Mouse (Mus musculus) neural tube, embryonic 14.5 days (tissue): ENCODE measurements at regions not wholly inside any gene's neighbourhood (a gene's known extent, or its start where the extent isn't known, plus 50 kb on each side); places are given as distances from the start of the nearest gene placed in this dataset.

Source experiments
- ATAC-seq: fragments of 200-750 bp; cut with Nextera tagmentation; 2 replicates; pipeline ENCODE4 v1.8.0; 2017; ENCODE audit warnings: low read depth, mild to moderate bottlenecking, moderate TSS enrichment, moderate library complexity
- H3K27ac ChIP-seq: fragments of 300-500 bp; sonication (generic); 2 replicates; pipeline ENCODE4 v1.5.1; 2014; ENCODE audit warnings: low read depth, mild to moderate bottlenecking, control low read depth, low read length, moderate library complexity, mixed read lengths
- H3K27me3 ChIP-seq: fragments of 300-500 bp; sonication (generic); 2 replicates; pipeline ENCODE4 v1.6.1; 2014; ENCODE audit warnings: low read length; ENCODE audit not compliant: control insufficient read depth, insufficient read depth
- H3K36me3 ChIP-seq: fragments of 300-500 bp; sonication (generic); 2 replicates; pipeline ENCODE4 v1.6.1; 2014; ENCODE audit warnings: low read length, mixed read lengths; ENCODE audit not compliant: control insufficient read depth, insufficient read depth
- H3K4me1 ChIP-seq: fragments of 300-500 bp; sonication (generic); 2 replicates; pipeline ENCODE4 v1.6.1; 2014; ENCODE audit warnings: low read length; ENCODE audit not compliant: control insufficient read depth, insufficient read depth
- H3K4me2 ChIP-seq: fragments of 300-500 bp; sonication (generic); 2 replicates; pipeline ENCODE4 v1.6.1; 2014; ENCODE audit warnings: mild to moderate bottlenecking, low read depth, low read length, control low read depth
- H3K4me3 ChIP-seq: fragments of 300-500 bp; sonication (generic); 2 replicates; pipeline ENCODE4 v1.5.1; 2014; ENCODE audit warnings: low read depth, low read length, control low read depth, mixed read lengths
- H3K9ac ChIP-seq: fragments of 300-500 bp; sonication (generic); replicated peaks from 2 replicates; pipeline ENCODE4 v1.6.1; 2014; ENCODE audit warnings: low read depth, mild to moderate bottlenecking, control low read depth, low read length, mixed read lengths
- H3K9me3 ChIP-seq: fragments of 300-500 bp; sonication (generic); 2 replicates; pipeline ENCODE4 v1.6.1; 2016; ENCODE audit warnings: low read length; ENCODE audit not compliant: control insufficient read depth
- WGBS: fragments of 180-500 bp; shearing (Covaris S2); extraction: QIAGEN DNeasy Blood & Tissue Kit; methylation state at CpG from one replicate; pipeline ENCODE4 v1.1.7; 2014; 5-methylcytosine and 5-hydroxymethylcytosine counted together

GRCm38 (mm10) chr16:87067981-87068380 is 286.0 kb upstream of the N6amt1 start:
- 81% methylated on average over 1 of the region's 1 CpGs for WGBS
- Histone ChIP-seq H3K36me3 (no peaks in the 10 kb centered on the region), H3K4me1 (no peaks in the 10 kb centered on the region), H3K27ac (no peak overlapping the region), H3K4me3 (no peak overlapping the region), H3K9ac (no peak overlapping the region), H3K27me3 (no peaks in the 10 kb centered on the region), H3K9me3 (no peaks in the 10 kb centered on the region), H3K4me2 (no peak overlapping the region)
- no peak for ATAC-seq

DNA sequence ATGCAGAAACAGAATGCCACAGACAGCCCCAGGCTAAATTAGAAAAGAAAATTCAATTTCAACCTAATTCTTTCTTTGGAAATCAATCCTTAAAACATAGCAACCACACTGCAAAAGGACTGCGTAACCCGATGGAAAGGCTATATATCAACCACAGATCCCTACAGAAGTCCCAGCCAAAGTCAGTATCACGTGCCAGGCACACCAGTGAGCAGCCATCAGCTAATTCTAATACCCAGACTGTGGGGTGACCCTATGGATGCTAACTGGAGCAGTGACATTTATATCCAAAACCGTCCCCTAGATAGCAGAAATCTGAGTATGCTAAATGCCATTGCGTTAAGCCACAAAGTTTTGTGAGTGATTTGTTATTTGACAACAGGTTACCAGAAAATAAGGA is 286.5 kb upstream of the N6amt1 start:
- Histone ChIP-seq H3K27ac (no peak overlapping the region), H3K4me1 (no peaks in the 10 kb centered on the region), H3K27me3 (no peaks in the 10 kb centered on the region), H3K9me3 (no peaks in the 10 kb centered on the region), H3K9ac (no peak overlapping the region), H3K36me3 (no peaks in the 10 kb centered on the region), H3K4me3 (no peak overlapping the region), H3K4me2 (no peak overlapping the region)
- no peak for ATAC-seq
- WGBS = 75% methylated on average over 5 of the region's 5 CpGs

DNA sequence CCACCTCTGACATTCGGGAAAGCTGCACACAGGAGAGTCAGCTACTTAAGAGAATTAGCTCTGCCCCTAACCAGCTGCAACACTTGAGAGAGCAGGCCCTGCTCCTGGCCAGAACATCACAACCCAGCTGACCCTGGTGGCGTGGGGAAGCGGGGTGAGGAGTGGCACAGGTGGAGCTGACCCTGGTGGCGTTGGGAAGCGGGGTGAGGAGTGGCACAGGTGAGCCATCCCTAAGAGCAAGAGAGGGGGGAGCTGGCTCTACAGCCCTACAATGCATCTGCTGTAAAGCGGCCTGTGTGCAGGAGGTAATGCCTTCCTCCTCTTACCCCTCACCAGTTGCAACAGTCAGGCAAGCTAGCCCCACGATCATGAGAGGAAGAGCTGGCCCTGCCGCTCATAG is 293.5 kb upstream of the N6amt1 start:
- H3K4me3 ChIP-seq = no peak overlapping the region
- H3K27me3 ChIP-seq = no peaks in the 10 kb centered on the region
- no peak overlapping the region for H3K27ac ChIP-seq
- no peaks in the 10 kb centered on the region for H3K9me3 ChIP-seq
- WGBS = 88% methylated on average over 8 of the region's 8 CpGs
- no peaks in the 10 kb centered on the region for H3K36me3 ChIP-seq
- no peaks in the 10 kb centered on the region for H3K4me1 ChIP-seq
- no peak for ATAC-seq
- H3K9ac ChIP-seq = no peak overlapping the region
- no peak overlapping the region for H3K4me2 ChIP-seq

DNA sequence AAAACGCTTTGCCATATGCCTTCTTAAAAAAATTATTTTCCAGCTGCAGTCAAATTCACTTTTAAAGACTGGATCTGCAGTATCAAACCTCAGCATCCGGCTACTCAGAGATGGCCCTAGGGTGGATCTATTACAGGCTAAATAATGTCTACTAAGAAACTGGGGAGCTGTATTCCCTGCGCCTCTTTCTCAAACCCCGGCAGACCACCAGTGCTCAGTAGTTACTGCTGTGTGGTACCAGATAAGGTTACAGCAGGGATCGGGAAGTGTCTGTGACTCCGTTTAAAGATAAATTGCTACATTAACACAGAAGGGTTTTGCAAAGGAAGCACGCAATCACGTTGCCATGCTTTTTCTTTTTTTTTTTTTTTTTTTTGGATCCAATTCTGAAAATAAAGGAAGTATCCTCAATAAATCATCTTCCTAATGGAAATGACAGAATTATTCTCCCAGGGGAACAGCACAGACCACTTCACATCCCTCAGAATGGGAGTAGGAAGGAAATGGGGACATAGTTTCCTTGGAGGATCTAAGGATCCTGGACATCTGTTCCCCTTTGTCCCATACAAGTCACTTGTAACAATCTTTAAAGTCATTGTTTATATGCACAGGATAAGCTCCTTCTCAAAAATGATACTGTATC is 304.1 kb upstream of the N6amt1 start:
- Histone ChIP-seq H3K9ac (no peak overlapping the region), H3K36me3 (no peaks in the 10 kb centered on the region), H3K9me3 (no peaks in the 10 kb centered on the region), H3K27me3 (no peaks in the 10 kb centered on the region), H3K4me2 (no peak overlapping the region), H3K27ac (no peak overlapping the region), H3K4me3 (no peak overlapping the region), H3K4me1 (no peaks in the 10 kb centered on the region)
- ATAC-seq = no peak
- WGBS = 74% methylated on average over 8 of the region's 8 CpGs

DNA sequence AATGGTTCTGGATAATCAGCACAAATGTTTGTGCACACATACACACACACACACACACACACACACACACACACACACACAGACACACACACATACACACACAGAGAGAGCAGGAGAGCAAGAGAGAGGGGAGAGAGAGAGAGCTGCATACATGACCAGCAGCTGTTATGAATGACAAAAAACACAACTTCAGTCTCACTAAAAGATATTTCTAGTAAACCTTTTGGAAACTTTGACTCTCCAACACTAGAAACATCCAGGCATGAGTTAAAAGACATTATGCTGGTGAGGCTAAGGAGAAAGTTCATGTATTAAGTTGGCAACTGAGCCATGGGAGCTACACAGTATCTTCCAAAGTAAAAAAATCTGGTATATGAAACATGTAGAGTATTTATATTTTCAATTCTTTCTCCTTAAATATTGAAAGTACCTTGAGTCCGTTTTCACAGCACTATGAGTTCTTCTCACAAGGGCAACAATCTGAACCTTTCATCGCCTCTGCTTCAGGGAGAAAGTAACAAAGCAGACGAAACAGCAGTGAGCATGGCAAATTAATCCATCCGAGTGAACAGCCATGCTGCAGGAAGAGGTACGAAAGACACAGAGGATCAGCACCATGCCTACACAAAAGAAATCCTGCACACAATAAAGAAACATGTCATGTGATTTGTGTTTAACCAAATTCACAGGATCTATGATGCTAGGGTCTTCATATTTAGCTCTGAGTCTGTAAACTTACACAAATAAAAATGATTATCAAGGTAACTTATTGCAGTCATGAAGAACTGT is 309.0 kb upstream of the N6amt1 start:
- 45% methylated on average over 5 of the region's 5 CpGs for WGBS

GRCm38 (mm10) chr16:87043689-87044088 is 310.3 kb upstream of the N6amt1 start:
- Histone ChIP-seq H3K4me2 (no peak overlapping the region), H3K9ac (no peak overlapping the region), H3K4me3 (no peak overlapping the region), H3K9me3 (no peaks in the 10 kb centered on the region), H3K27me3 (no peaks in the 10 kb centered on the region), H3K36me3 (no peaks in the 10 kb centered on the region), H3K27ac (no peak overlapping the region), H3K4me1 (no peaks in the 10 kb centered on the region)
- ATAC-seq = no peak

More for the DNA sequence above, 309.0 kb upstream of the N6amt1 start:
- H3K4me3 ChIP-seq = no peak overlapping the region
- no peak overlapping the region for H3K27ac ChIP-seq
- H3K27me3 ChIP-seq = no peaks in the 10 kb centered on the region
- ATAC-seq = no peak
- H3K36me3 ChIP-seq = no peaks in the 10 kb centered on the region
- no peak overlapping the region for H3K9ac ChIP-seq
- H3K9me3 ChIP-seq = no peaks in the 10 kb centered on the region
- no peaks in the 10 kb centered on the region for H3K4me1 ChIP-seq
- no peak overlapping the region for H3K4me2 ChIP-seq

DNA sequence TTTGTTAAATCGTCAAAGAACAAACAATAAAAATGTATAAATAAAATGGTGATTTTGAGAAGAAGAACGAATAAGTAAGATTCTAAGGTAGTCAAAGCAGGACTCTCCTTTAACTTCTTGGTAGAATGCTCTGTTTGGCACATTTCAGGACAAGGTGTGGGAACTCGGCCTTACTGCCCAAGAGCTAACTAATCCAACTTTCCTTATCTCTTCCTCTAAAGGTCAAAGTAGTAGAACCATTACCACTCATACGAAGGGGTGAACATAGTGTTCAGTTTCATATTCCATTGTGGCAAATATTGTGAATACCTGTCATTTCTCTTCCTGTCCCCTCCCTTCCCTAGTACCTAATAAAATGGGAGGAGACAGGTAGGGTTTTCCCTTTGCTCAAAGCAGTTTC is 313.6 kb upstream of the N6amt1 start:
- Histone ChIP-seq H3K27ac (no peak overlapping the region), H3K36me3 (no peaks in the 10 kb centered on the region), H3K4me2 (no peak overlapping the region), H3K9ac (no peak overlapping the region), H3K9me3 (no peaks in the 10 kb centered on the region), H3K27me3 (no peaks in the 10 kb centered on the region), H3K4me1 (no peaks in the 10 kb centered on the region), H3K4me3 (no peak overlapping the region)
- 91% methylated on average over 4 of the region's 4 CpGs for WGBS
- no peak for ATAC-seq

- no peak overlapping the region for H3K4me2 ChIP-seq
- no peaks in the 10 kb centered on the region for H3K4me1 ChIP-seq
- H3K27ac ChIP-seq = no peak overlapping the region
- H3K27me3 ChIP-seq = no peaks in the 10 kb centered on the region
- 81% methylated on average over 1 of the region's 1 CpGs for WGBS
- no peaks in the 10 kb centered on the region for H3K36me3 ChIP-seq
- H3K9me3 ChIP-seq = no peaks in the 10 kb centered on the region
- ATAC-seq = no peak
- no peak overlapping the region for H3K9ac ChIP-seq
- H3K4me3 ChIP-seq = no peak overlapping the region
These were observed 314.1 kb upstream of the N6amt1 start for GRCm38 (mm10) chr16:87039861-87040260.

GRCm38 (mm10) chr16:87037061-87037460 is 316.9 kb upstream of the N6amt1 start:
- Histone ChIP-seq H3K4me1 (no peaks in the 10 kb centered on the region), H3K27ac (no peak overlapping the region), H3K36me3 (no peaks in the 10 kb centered on the region), H3K27me3 (no peaks in the 10 kb centered on the region), H3K9ac (no peak overlapping the region), H3K9me3 (no peaks in the 10 kb centered on the region), H3K4me2 (no peak overlapping the region), H3K4me3 (no peak overlapping the region)
- WGBS = 84% methylated on average over 6 of the region's 6 CpGs
- ATAC-seq = no peak
